In the genomic region with DNA sequence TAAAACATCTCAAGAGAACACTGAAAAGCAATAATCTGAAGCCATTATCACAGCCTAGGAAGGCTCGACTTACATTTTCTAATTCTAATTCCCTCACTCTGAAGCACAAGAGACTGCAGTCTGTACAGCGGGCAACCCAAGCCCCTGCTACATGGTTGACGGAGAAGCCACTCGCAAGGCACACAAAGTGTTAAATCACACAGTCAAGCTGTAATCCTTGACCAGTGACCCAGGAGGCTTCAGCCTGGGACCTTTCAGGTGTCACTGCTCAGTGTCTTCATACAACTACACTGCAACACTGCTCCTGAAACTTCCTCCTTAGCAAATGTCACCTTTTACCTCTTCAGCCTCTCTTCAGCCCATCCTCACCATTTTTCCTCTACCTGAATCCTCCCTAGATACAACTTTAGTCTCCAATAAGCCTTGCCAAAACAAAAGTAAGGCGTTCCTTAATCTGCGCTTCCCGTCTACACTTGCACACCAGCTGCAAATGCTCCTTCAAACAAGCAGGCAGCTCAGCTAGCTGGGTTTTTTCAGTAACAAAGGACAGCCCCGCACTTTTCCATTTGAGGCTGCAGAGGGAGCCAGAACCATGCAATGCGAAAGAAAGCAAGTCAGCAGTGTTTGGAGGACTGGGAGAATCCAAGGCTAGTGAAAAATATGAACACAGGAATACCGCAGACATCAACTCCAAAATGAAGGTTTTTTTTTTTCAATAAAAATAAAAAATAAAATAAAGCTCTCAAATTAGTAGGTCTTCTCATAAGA, we compare ENCODE assay signal across 8 mouse cellular contexts.
DNase-seq lines count a peak whose midpoint lies in the region; ATAC-seq lines count a peak whose summit lies in the region.

No protein-coding gene starts in this region.

- WGBS in hindbrain, embryonic 15.5 days: 34% methylated on average over 10 of the region's 10 CpGs

- no peaks in the 10 kb centered on the region for H3K27me3 ChIP-seq in hindbrain, embryonic 15.5 days

- ATAC-seq in hindbrain, embryonic 15.5 days (ENCODE audit: low FRiP score, low read depth): peak; percentile 68; the same call in 1 of the 2 replicates

- H3K9ac ChIP-seq in hindbrain, embryonic 15.5 days: no peak overlapping the region

- H3K9me3 ChIP-seq in hindbrain, embryonic 15.5 days: no peaks in the 10 kb centered on the region

- peaks cover 29% of the 10 kb centered on the region for H3K4me1 ChIP-seq in hindbrain, embryonic 15.5 days (replicated peaks)

- peak; percentile 37 to 39 for DNase-seq in adrenal gland, adult 18-20 months (ENCODE audit: low spot score in 2 of 2)
- DNase-seq in cerebellum, postnatal 4 days (ENCODE audit: low spot score in 2 of 2): peak; percentile 40 to 65
- peak; percentile 42 for DNase-seq in gastrocnemius, postnatal 10 days
- DNase-seq in layer of hippocampus, postnatal 25 days (ENCODE audit: extremely low spot score in 1 of 2, low spot score in 1 of 2): peak; percentile 46 to 52
- peak; percentile 56 for DNase-seq in lung, postnatal 25 days (ENCODE audit: low spot score)
- DNase-seq in right cerebral cortex, postnatal 10 days (ENCODE audit: low spot score in 2 of 2): peak; percentile 85 to 87
- DNase-seq in spleen, postnatal 10 days (ENCODE audit: low spot score in 2 of 2): no peak

- no peak overlapping the region for H3K4me3 ChIP-seq in hindbrain, embryonic 15.5 days

- no peaks in the 10 kb centered on the region for H3K36me3 ChIP-seq in hindbrain, embryonic 15.5 days

- no peak overlapping the region for H3K4me2 ChIP-seq in hindbrain, embryonic 15.5 days

- no peak overlapping the region for H3K27ac ChIP-seq in hindbrain, embryonic 15.5 days (replicated peaks)

Comparison
In these comparisons a context has a peak if more than half of its experiments do, and no peak if none do; other contexts are left out.
1. DNase-seq: peak in adrenal gland, adult 18-20 months (2 of 2), cerebellum, postnatal 4 days (2 of 2), gastrocnemius, postnatal 10 days (single experiment), layer of hippocampus, postnatal 25 days (2 of 2), lung, postnatal 25 days (single experiment) and right cerebral cortex, postnatal 10 days (2 of 2); none in spleen, postnatal 10 days (0 of 2).